Mouse (Mus musculus): ENCODE measurements around the gene Dpp7. TPM values are rescaled to one million over a fixed set of nuclear protein-coding genes. Genes with fewer than 3 reads are reported as not detected.
A peak's percentile ranks its signal among the peaks of the same experiment; 100 is the strongest.

Gene Dpp7
- polyA plus RNA-seq (2012; rRNA removed), result 12.5 and 24.4 TPM in 2 replicates

GRCm38 (mm10) chr2:25356208-25357079 lies at the start of gene Dpp7:
Dpp7 (minus strand) TSS chr2:25356359.
- Histone ChIP-seq H3K4me1 (ENCODE audit: control insufficient read depth, insufficient read depth, insufficient read length, low read length) (peaks cover 12% of the 10 kb centered on the region), H3K27me3 (ENCODE audit: control insufficient read depth, insufficient read depth, low read length) (no peaks in the 10 kb centered on the region), H3K4me3 (ENCODE audit: low read depth, low read length) (peak within 1 kb of the TSS; percentile 64), H3K27ac (ENCODE audit: insufficient read depth, low read depth, low read length) (no peak within 1 kb of the TSS), H3K36me3 (ENCODE audit: control insufficient read depth, insufficient read depth, low read length) (peaks cover 25% of the 10 kb centered on the region)
- WGBS, result 3% methylated on average over 13 of the region's 13 CpGs
- no peak for TF ChIP-seq POLR2A (IDR thresholded peaks at IDR 0.05; ENCODE audit: low read depth, low read length)
- no peak for TF ChIP-seq CTCF (IDR thresholded peaks at IDR 0.05; ENCODE audit: extremely low read depth, insufficient read length, insufficient replicate concordance, low read depth, low read length)

DNA sequence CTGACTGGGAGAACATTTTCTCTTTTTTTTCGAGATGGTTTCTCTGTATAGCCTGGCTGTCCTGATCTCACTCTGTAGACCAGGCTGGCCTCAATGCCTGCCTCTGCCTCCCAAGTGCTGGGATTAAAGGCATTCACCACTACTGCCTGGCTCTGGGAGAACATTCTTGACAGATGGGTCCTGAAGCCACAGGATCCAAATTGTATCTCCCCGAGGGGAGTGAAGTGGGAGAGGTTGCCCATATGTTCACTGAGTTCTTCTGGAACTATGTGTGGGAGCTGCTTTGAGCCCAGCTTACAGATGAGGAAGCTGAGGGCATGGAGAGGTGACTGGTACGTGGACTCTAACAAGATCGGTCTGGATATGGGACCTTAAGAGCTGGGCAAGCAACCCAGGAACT lies 47.8 kb upstream of the Dpp7 start:
- H3K4me3 ChIP-seq (ENCODE audit: low read depth, low read length), result no peak overlapping the region; the same call in 1 of the 2 replicates
- 82% methylated on average over 4 of the region's 4 CpGs for WGBS
- TF ChIP-seq POLR2A (IDR thresholded peaks at IDR 0.05; ENCODE audit: low read depth, low read length), result no peak
- TF ChIP-seq CTCF (IDR thresholded peaks at IDR 0.05; ENCODE audit: extremely low read depth, insufficient read length, insufficient replicate concordance, low read depth, low read length), result no peak
- no peak overlapping the region for H3K27ac ChIP-seq (ENCODE audit: insufficient read depth, low read depth, low read length)
- H3K27me3 ChIP-seq (ENCODE audit: control insufficient read depth, insufficient read depth, low read length), result no peaks in the 10 kb centered on the region
- H3K36me3 ChIP-seq (ENCODE audit: control insufficient read depth, insufficient read depth, low read length), result peaks cover 8% of the 10 kb centered on the region
- H3K4me1 ChIP-seq (ENCODE audit: control insufficient read depth, insufficient read depth, insufficient read length, low read length), result peaks cover 3% of the 10 kb centered on the region; the same call in 1 of the 2 replicates

DNA sequence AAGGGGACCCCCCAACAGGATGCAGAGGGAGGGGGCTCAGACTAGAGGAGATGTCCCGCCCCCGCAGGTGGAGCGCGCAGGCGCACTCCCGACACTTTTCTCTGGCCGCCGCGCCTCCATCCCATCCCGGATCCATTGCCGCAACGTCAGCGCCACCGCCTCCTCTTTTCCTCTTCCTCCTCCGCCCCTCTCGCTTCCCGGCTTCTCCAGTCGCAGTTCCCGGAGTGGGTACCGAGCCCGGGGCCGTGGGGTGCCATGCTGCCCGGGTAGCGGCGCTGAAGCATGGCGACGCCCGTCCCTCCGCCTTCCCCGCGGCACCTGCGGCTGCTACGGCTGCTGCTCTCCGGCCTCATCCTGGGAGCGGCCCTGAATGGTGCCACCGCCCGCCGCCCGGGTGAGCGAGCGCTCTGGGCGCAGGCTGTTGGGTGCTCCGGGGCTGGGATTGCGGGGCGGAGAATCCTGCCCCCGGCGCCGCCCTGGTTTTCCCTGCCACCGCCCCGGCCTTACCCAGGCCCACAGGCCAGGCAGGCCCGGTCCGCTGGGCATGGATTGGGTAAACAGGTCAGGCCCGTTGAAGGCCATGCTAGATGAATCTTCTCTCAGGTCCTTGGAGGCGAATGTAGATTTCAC lies 46.9 kb upstream of the Dpp7 start:
- H3K4me3 ChIP-seq (ENCODE audit: low read depth, low read length), result peak overlapping the region; percentile 75
- no peaks in the 10 kb centered on the region for H3K27me3 ChIP-seq (ENCODE audit: control insufficient read depth, insufficient read depth, low read length)
- 0 out of 2 replicates have a peak overlapping the region, but pooled peaks have one; percentile 25 for H3K27ac ChIP-seq (ENCODE audit: insufficient read depth, low read depth, low read length)
- 2% methylated on average over 54 of the region's 54 CpGs for WGBS
- no peak; the same call in 1 of the 2 replicates for TF ChIP-seq POLR2A (IDR thresholded peaks at IDR 0.05; ENCODE audit: low read depth, low read length)
- TF ChIP-seq CTCF (IDR thresholded peaks at IDR 0.05; ENCODE audit: extremely low read depth, insufficient read length, insufficient replicate concordance, low read depth, low read length), result no peak
- peaks cover 3% of the 10 kb centered on the region; the same call in 1 of the 2 replicates for H3K4me1 ChIP-seq (ENCODE audit: control insufficient read depth, insufficient read depth, insufficient read length, low read length)
- peaks cover 2% of the 10 kb centered on the region for H3K36me3 ChIP-seq (ENCODE audit: control insufficient read depth, insufficient read depth, low read length)

DNA sequence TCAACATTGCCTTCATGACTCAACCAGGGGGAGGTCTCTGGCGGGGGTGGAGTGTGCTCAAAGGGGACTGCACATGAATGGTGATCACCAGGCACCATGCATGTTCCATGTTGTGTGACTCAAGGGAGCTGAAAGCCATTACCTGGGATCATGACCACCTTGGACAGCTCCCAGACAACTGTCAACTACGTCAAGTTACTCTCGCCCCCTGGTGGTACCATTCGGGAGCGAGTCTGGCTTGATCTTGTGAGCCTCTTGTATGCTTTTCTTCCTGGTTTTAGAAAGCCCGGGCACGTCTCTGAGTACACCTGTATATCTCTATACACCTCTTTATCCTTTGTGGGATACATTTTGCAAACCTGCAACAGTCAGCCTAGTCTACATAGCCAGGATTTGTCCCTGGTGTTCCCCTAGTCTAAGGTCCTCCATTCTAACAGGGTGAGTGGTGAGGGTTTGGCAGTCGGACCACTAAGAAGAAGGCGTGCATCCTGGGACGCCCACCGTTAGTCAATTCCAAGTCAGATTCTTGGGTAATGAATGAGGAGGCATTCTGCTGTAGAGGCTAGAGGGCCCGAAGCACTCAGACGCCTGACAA lies 46.3 kb upstream of the Dpp7 start:
- WGBS, result 1% methylated on average over 13 of the region's 13 CpGs

GRCm38 (mm10) chr2:25400764-25401163 lies 44.6 kb upstream of the Dpp7 start:
- H3K27ac ChIP-seq (ENCODE audit: insufficient read depth, low read depth, low read length), result no peak overlapping the region
- 6% methylated on average over 17 of the region's 17 CpGs for WGBS
- no peaks in the 10 kb centered on the region; the same call in 1 of the 2 replicates for H3K27me3 ChIP-seq (ENCODE audit: control insufficient read depth, insufficient read depth, low read length)
- peak overlapping the region; percentile 14 for H3K4me3 ChIP-seq (ENCODE audit: low read depth, low read length)
- peaks cover 11% of the 10 kb centered on the region; the same call in 1 of the 2 replicates for H3K4me1 ChIP-seq (ENCODE audit: control insufficient read depth, insufficient read depth, insufficient read length, low read length)
- no peaks in the 10 kb centered on the region for H3K36me3 ChIP-seq (ENCODE audit: control insufficient read depth, insufficient read depth, low read length)
- TF ChIP-seq CTCF (IDR thresholded peaks at IDR 0.05; ENCODE audit: extremely low read depth, insufficient read length, insufficient replicate concordance, low read depth, low read length) (peak; percentile 74), POLR2A (IDR thresholded peaks at IDR 0.05; ENCODE audit: low read depth, low read length) (no peak)

More for the DNA sequence above, 46.3 kb upstream of the Dpp7 start:
- peak overlapping the region; percentile 75 for H3K4me3 ChIP-seq (ENCODE audit: low read depth, low read length)
- peaks cover 3% of the 10 kb centered on the region; the same call in 1 of the 2 replicates for H3K4me1 ChIP-seq (ENCODE audit: control insufficient read depth, insufficient read depth, insufficient read length, low read length)
- no peaks in the 10 kb centered on the region for H3K27me3 ChIP-seq (ENCODE audit: control insufficient read depth, insufficient read depth, low read length)
- H3K27ac ChIP-seq (ENCODE audit: insufficient read depth, low read depth, low read length), result peak overlapping the region; percentile 1; the same call in 1 of the 2 replicates
- TF ChIP-seq CTCF (IDR thresholded peaks at IDR 0.05; ENCODE audit: extremely low read depth, insufficient read length, insufficient replicate concordance, low read depth, low read length) (peak; percentile 78; the same call in 1 of the 2 replicates), POLR2A (IDR thresholded peaks at IDR 0.05; ENCODE audit: low read depth, low read length) (no peak)
- H3K36me3 ChIP-seq (ENCODE audit: control insufficient read depth, insufficient read depth, low read length), result no peaks in the 10 kb centered on the region

DNA sequence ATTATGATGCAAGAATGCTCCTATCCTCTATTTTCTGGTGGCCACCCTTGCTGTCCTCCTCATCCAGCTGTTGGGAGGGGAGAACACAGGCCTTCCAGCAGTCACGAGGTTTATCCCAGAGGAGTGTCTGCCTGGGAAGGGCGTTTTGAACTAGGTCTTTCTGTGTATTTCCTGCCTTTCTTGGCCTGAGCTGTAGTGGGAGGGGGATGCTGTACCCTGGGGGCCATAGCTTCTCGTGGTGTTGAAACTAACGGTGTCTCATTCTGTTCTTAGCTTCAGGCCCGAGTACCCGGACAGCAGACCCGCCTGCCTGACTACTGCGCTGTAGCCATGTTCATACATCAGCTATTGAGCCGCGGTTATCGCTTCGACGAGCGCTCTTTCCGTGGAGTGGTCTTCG lies 44.1 kb upstream of the Dpp7 start:
- Histone ChIP-seq H3K4me1 (ENCODE audit: control insufficient read depth, insufficient read depth, insufficient read length, low read length) (peaks cover 13% of the 10 kb centered on the region; the same call in 1 of the 2 replicates), H3K27ac (ENCODE audit: insufficient read depth, low read depth, low read length) (no peak overlapping the region), H3K4me3 (ENCODE audit: low read depth, low read length) (peak overlapping the region; percentile 14), H3K36me3 (ENCODE audit: control insufficient read depth, insufficient read depth, low read length) (no peaks in the 10 kb centered on the region), H3K27me3 (ENCODE audit: control insufficient read depth, insufficient read depth, low read length) (no peaks in the 10 kb centered on the region; the same call in 1 of the 2 replicates)
- WGBS, result 36% methylated on average over 16 of the region's 16 CpGs
- TF ChIP-seq POLR2A (IDR thresholded peaks at IDR 0.05; ENCODE audit: low read depth, low read length) (no peak), CTCF (IDR thresholded peaks at IDR 0.05; ENCODE audit: extremely low read depth, insufficient read length, insufficient replicate concordance, low read depth, low read length) (no peak)
